Mouse (Mus musculus) cortical plate, adult 2 months (tissue): ENCODE results near the gene Prss43.
A peak's percentile ranks its signal among the peaks of the same experiment; 100 is the strongest.

Experiments used
- CTCF ChIP-seq: fragments of 200-500 bp; IDR thresholded peaks from 2 replicates; pipeline ENCODE4 v1.5.1; 2011; ENCODE audit warnings: mild to moderate bottlenecking, control low read depth, low read length; ENCODE audit not compliant: insufficient read depth; ENCODE audit errors: extremely low read depth
- POLR2A ChIP-seq: fragments of 200-500 bp; IDR thresholded peaks from 2 replicates; pipeline ENCODE4 v1.6.1; 2011; ENCODE audit warnings: mild to moderate bottlenecking, low read length, control low read depth; ENCODE audit not compliant: insufficient read depth; ENCODE audit errors: extremely low read depth

DNA sequence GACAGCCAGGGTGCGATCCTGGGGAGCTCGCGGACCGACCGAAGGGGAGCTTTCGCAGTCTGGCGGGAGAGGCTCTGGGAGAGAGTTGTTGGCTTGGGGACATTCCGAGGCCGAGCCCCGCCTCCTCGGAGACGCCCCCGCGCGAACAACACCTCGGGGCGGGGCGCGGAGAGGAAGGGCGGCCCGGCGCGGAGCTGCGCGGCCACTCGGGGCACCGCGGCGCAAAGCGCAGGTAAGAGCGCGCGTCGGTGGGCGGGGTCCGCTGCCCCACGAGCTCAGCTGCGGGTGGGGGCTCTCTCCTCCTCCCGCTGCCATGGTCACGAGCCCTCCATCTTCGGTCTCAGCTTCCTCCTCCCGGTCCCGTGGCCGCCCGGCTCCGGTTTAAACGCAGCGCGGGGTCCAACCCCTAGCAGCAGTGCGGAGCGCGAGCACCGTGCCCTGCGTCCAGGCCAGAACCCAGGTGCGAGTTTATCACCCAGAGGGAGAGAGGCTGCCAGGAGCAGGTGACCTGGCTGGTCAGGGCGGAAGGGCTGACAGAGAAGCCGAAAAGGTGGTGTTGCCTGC, 53.6 kb downstream of the Prss43 start, which contains the start of gene Tmie:
- TF ChIP-seq POLR2A: peak; percentile 59
- TF ChIP-seq CTCF: no peak
